Mouse (Mus musculus) gastrocnemius, adult 18-20 months (tissue): ENCODE measurements around the gene Ypel2. TPM values are rescaled to one million over a fixed set of nuclear protein-coding genes. Genes with fewer than 3 reads are reported as not detected.

Experiments used
- DNase-seq: peaks from one replicate; pipeline ENCODE4 v3.0.0; 2021; ENCODE audit warnings: low spot score
- total RNA-seq, 2 experiments: library from RNA; stranded (reverse); gene quantifications; 2 replicates each; pipeline ENCODE4 v1.2.3; 2021

Ypel2 gene
- total RNA-seq, 2 experiments from 2014 or later: 6.4 to 9.4 TPM

GRCm38 (mm10) chr11:86934895-86935294, 58.6 kb downstream of the Ypel2 start:
- no peak for DNase-seq

GRCm38 (mm10) chr11:86932201-86932600, 61.3 kb downstream of the Ypel2 start:
- no peak for DNase-seq

- no peak for DNase-seq
These were observed 62.8 kb downstream of the Ypel2 start for GRCm38 (mm10) chr11:86930636-86931180.

GRCm38 (mm10) chr11:86929985-86930384, 63.5 kb downstream of the Ypel2 start:
- no peak for DNase-seq

GRCm38 (mm10) chr11:86929531-86929930, 64.0 kb downstream of the Ypel2 start:
- DNase-seq: no peak

GRCm38 (mm10) chr11:86925085-86925638, 68.3 kb downstream of the Ypel2 start:
- no peak for DNase-seq

GRCm38 (mm10) chr11:86924629-86925028, 68.9 kb downstream of the Ypel2 start:
- DNase-seq: no peak

- DNase-seq: no peak
These were observed 69.9 kb downstream of the Ypel2 start for GRCm38 (mm10) chr11:86923654-86924053.

GRCm38 (mm10) chr11:86922029-86922428, 71.5 kb downstream of the Ypel2 start:
- DNase-seq: no peak

GRCm38 (mm10) chr11:86921335-86921734, 72.2 kb downstream of the Ypel2 start:
- peak; percentile 65 for DNase-seq

GRCm38 (mm10) chr11:86920111-86921080, 73.1 kb downstream of the Ypel2 start:
- peak; percentile 86 for DNase-seq

GRCm38 (mm10) chr11:86919468-86919867, 74.0 kb downstream of the Ypel2 start:
- peak; percentile 23 for DNase-seq

- no peak for DNase-seq
These were observed 76.0 kb downstream of the Ypel2 start for GRCm38 (mm10) chr11:86917536-86917935.

- DNase-seq: no peak
These were observed 76.8 kb downstream of the Ypel2 start for GRCm38 (mm10) chr11:86916596-86917249.

- no peak for DNase-seq
These were observed 79.2 kb downstream of the Ypel2 start for GRCm38 (mm10) chr11:86914329-86914728.

GRCm38 (mm10) chr11:86910244-86910643, 83.3 kb downstream of the Ypel2 start:
- DNase-seq: no peak

- no peak for DNase-seq
These were observed 84.5 kb downstream of the Ypel2 start for GRCm38 (mm10) chr11:86909028-86909427.

- DNase-seq: no peak
These were observed 85.5 kb downstream of the Ypel2 start for GRCm38 (mm10) chr11:86907889-86908590.

- DNase-seq: no peak
These were observed 86.5 kb downstream of the Ypel2 start for GRCm38 (mm10) chr11:86906767-86907662.

GRCm38 (mm10) chr11:86906257-86906656, 87.2 kb downstream of the Ypel2 start:
- DNase-seq: no peak
